Mouse (Mus musculus) cortical plate, adult 2 months (tissue): ENCODE data around the gene Ehbp1l1.

Source experiments
- CTCF ChIP-seq: fragments of 200-500 bp; IDR thresholded peaks from 2 replicates; pipeline ENCODE4 v1.5.1; 2011; ENCODE audit warnings: mild to moderate bottlenecking, control low read depth, low read length; ENCODE audit not compliant: insufficient read depth; ENCODE audit errors: extremely low read depth
- POLR2A ChIP-seq: fragments of 200-500 bp; IDR thresholded peaks from 2 replicates; pipeline ENCODE4 v1.6.1; 2011; ENCODE audit warnings: mild to moderate bottlenecking, low read length, control low read depth; ENCODE audit not compliant: insufficient read depth; ENCODE audit errors: extremely low read depth

DNA sequence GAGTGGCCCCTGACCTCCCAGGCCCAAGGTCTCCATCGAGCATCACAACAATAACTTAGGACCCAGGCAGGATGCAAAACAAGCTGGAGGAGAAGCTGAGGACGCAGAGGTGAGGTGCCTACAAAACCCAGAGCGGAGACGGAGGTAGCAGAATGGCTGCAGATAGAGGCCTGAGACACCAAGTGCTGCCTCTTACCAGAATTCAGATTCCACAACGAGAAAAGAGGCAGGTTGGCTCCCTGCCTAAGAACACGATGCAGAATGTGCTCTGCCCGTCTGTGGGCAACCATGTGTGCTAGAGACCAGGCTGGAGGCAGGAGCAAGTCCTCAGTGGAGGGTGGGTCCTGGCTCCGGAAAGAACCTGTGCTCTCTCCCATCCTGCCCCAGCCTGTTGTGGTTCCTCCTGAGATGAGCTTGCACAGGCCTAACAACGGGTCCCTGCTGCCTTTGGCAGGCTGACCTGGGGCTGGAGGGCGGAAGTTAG lies 33.2 kb downstream of the Ehbp1l1 start:
- TF ChIP-seq POLR2A (no peak), CTCF (no peak)
